Mouse (Mus musculus) CH12.LX (cell line): ENCODE data around the gene Znrf4. TPM values are rescaled to one million over a fixed set of nuclear protein-coding genes. Genes with fewer than 3 reads are reported as not detected.
A peak's percentile ranks its signal among the peaks of the same experiment; 100 is the strongest.

Experiments
- DNase-seq: peaks from one replicate; pipeline ENCODE4 v3.0.0-alpha.2; 2013; ENCODE audit errors: extremely low read depth
- H3K27ac ChIP-seq: 2 replicates; pipeline ENCODE4 v1.5.1; 2012; ENCODE audit warnings: low read depth, mild to moderate bottlenecking, control low read depth, moderate library complexity; ENCODE audit not compliant: insufficient read depth
- H3K27me3 ChIP-seq: replicated peaks from 2 replicates; pipeline ENCODE3; 2012; ENCODE audit warnings: inconsistent platforms
- H3K36me3 ChIP-seq, 2 experiments: replicated peaks in 1 of 2; 2 replicates each; pipeline versions ENCODE3 to v1.6.1; 2012; ENCODE audit warnings: inconsistent platforms in 1 of 2, low read length in 1 of 2, mild to moderate bottlenecking in 1 of 2, mixed read lengths in 1 of 2, moderate library complexity in 1 of 2; ENCODE audit not compliant: control insufficient read depth in 1 of 2, insufficient read depth in 1 of 2
- H3K4me1 ChIP-seq, 2 experiments: 2 replicates each; pipeline ENCODE4 v1.6.1; 2012; ENCODE audit warnings: inconsistent platforms in 1 of 2, moderate library complexity in 1 of 2; ENCODE audit not compliant: insufficient read depth in 2 of 2, control insufficient read depth in 1 of 2
- H3K4me2 ChIP-seq: 2 replicates; pipeline ENCODE4 v1.6.1; 2012; ENCODE audit warnings: low read depth, mild to moderate bottlenecking, control low read depth; ENCODE audit not compliant: poor library complexity, insufficient read depth, severe bottlenecking
- H3K4me3 ChIP-seq, 3 experiments: fragments of 150-350 bp in 1 of 3; sonication (generic) in 1 of 3; replicated peaks in 1 of 3; 2 replicates each; pipeline versions ENCODE3 to v1.5.1; 2011 to 2012; ENCODE audit warnings: low read depth in 2 of 3, low read length in 2 of 3, mild to moderate bottlenecking in 2 of 3, moderate library complexity in 2 of 3, control low read depth in 1 of 3, improper control_type of control experiment in 1 of 3, inconsistent platforms in 1 of 3, mixed read lengths in 1 of 3; ENCODE audit not compliant: poor library complexity in 1 of 3
- H3K79me2 ChIP-seq: replicated peaks from 2 replicates; pipeline ENCODE4 v1.6.1; 2012; ENCODE audit warnings: mild to moderate bottlenecking, moderate library complexity; ENCODE audit not compliant: control insufficient read depth, poor library complexity, insufficient read depth, severe bottlenecking; ENCODE audit errors: extremely low read depth
- H3K9ac ChIP-seq: 2 replicates; pipeline ENCODE4 v1.6.1; 2012; ENCODE audit warnings: low read depth, mild to moderate bottlenecking, control low read depth, moderate library complexity; ENCODE audit not compliant: insufficient read depth
- H3K9me3 ChIP-seq: replicated peaks from 2 replicates; pipeline ENCODE3; 2012; ENCODE audit warnings: low read length, inconsistent platforms, mixed read lengths
- BHLHE40 ChIP-seq: IDR thresholded peaks from 2 replicates; pipeline ENCODE4 v1.6.1; 2011; ENCODE audit warnings: mild to moderate bottlenecking, low read depth, low read length, improper control_type of control experiment
- CTCF ChIP-seq, 2 experiments: IDR thresholded peaks in 1 of 2; conservative IDR thresholded peaks in 1 of 2; 2 replicates each; pipeline ENCODE4 v1.5.1; 2011 to 2012; ENCODE audit warnings: low read depth in 2 of 2, low read length in 2 of 2, improper control_type of control experiment in 1 of 2, inconsistent platforms in 1 of 2, mild to moderate bottlenecking in 1 of 2, moderate library complexity in 1 of 2
- EP300 ChIP-seq: IDR thresholded peaks from 2 replicates; pipeline ENCODE4 v1.6.1; 2011; ENCODE audit warnings: low read length, improper control_type of control experiment
- ETS1 ChIP-seq: conservative IDR thresholded peaks from 2 replicates; pipeline ENCODE4 v1.6.1; 2012; ENCODE audit warnings: low read depth, mild to moderate bottlenecking, inconsistent platforms, low read length, improper control_type of control experiment, moderate library complexity
- GABPA ChIP-seq: IDR thresholded peaks from 2 replicates; pipeline ENCODE4 v1.6.1; 2012; ENCODE audit warnings: low read depth, low read length, improper control_type of control experiment, inconsistent platforms; ENCODE audit not compliant: insufficient replicate concordance
- HCFC1 ChIP-seq: IDR thresholded peaks from 2 replicates; pipeline ENCODE4 v1.6.1; 2012; ENCODE audit warnings: low read depth, mild to moderate bottlenecking, inconsistent platforms, low read length, improper control_type of control experiment
- KAT2A ChIP-seq: IDR thresholded peaks from 2 replicates; pipeline ENCODE4 v1.6.1; 2012; ENCODE audit warnings: low read length, improper control_type of control experiment, inconsistent platforms; ENCODE audit not compliant: insufficient replicate concordance
- MAX ChIP-seq: IDR thresholded peaks from 2 replicates; pipeline ENCODE4 v1.6.1; 2011; ENCODE audit warnings: low read length, improper control_type of control experiment
- MEF2A ChIP-seq: IDR thresholded peaks from 2 replicates; pipeline ENCODE4 v1.6.1; 2014; ENCODE audit warnings: low read depth, mild to moderate bottlenecking, inconsistent platforms, low read length, improper control_type of control experiment, borderline replicate concordance
- MYC ChIP-seq: IDR thresholded peaks from 2 replicates; pipeline ENCODE4 v1.6.1; 2011; ENCODE audit warnings: low read depth, mild to moderate bottlenecking, improper control_type of control experiment, low read length
- NRF1 ChIP-seq: IDR thresholded peaks from 2 replicates; pipeline ENCODE4 v1.6.1; 2014; ENCODE audit warnings: low read depth, mild to moderate bottlenecking, inconsistent platforms, low read length, improper control_type of control experiment, moderate library complexity
- PAX5 ChIP-seq: IDR thresholded peaks from 2 replicates; pipeline ENCODE4 v1.6.1; 2012; ENCODE audit warnings: low read length, inconsistent platforms, mixed read lengths
- POLR2A ChIP-seq: IDR thresholded peaks from 2 replicates; pipeline ENCODE4 v1.6.1; 2011; ENCODE audit warnings: low read depth, mild to moderate bottlenecking, improper control_type of control experiment, low read length
- POLR2AphosphoS2 ChIP-seq: IDR thresholded peaks from 2 replicates; pipeline ENCODE4 v1.6.1; 2011; ENCODE audit warnings: low read depth, low read length, improper control_type of control experiment
- RAD21 ChIP-seq: IDR thresholded peaks from 2 replicates; pipeline ENCODE4 v1.6.1; 2011; ENCODE audit warnings: low read depth, mild to moderate bottlenecking, low read length, improper control_type of control experiment, moderate library complexity
- SMC3 ChIP-seq: IDR thresholded peaks from 2 replicates; pipeline ENCODE4 v1.6.1; 2011; ENCODE audit warnings: low read depth, low read length, improper control_type of control experiment
- ZC3H11A ChIP-seq: IDR thresholded peaks from 2 replicates; pipeline ENCODE4 v1.6.1; 2012; ENCODE audit warnings: low read depth, mild to moderate bottlenecking, inconsistent platforms, low read length, improper control_type of control experiment
- ZKSCAN1 ChIP-seq: IDR thresholded peaks from 2 replicates; pipeline ENCODE4 v1.6.1; 2012; ENCODE audit warnings: low read depth, inconsistent platforms, low read length, improper control_type of control experiment, borderline replicate concordance
- ZMIZ1 ChIP-seq: IDR thresholded peaks from 2 replicates; pipeline ENCODE4 v1.6.1; 2012; ENCODE audit warnings: low read depth, mild to moderate bottlenecking, inconsistent platforms, low read length, improper control_type of control experiment
- dilution Hi-C: fragments of 300-500 bp; cut with MboI; formaldehyde crosslinking; loops from 2 replicates; pipeline ENCODE4 v1.14.3; 2020; ENCODE audit warnings: low sequenced_read_pairs; ENCODE audit not compliant: extremely low pct_unique_long_range_greater_than_20kb, extremely low pct_ligation_motif_present
- in situ Hi-C: fragments of 300-500 bp; cut with MboI; formaldehyde crosslinking; loops from 3 replicates; pipeline ENCODE4 v1.14.3; 2019; ENCODE audit warnings: low sequenced_read_pairs, low pct_ligation_motif_present, low pct_unique_long_range_greater_than_20kb, mixed read lengths
- polyA plus RNA-seq: library from polyadenylated mRNA; unstranded; fragments of >175 nt; gene quantifications from 2 replicates; pipeline ENCODE4 v1.2.1, GENCODE M21; 2012; ENCODE audit warnings: low read depth; ENCODE audit not compliant: insufficient read length
- total RNA-seq, 2 experiments: library from RNA; depleted of rRNA; stranded (reverse); fragments of 300-350 nt in 1 of 2; fragments of >200 nt in 1 of 2; gene quantifications; 2 replicates each; pipeline ENCODE4 v1.2.3; 2012 to 2014

Znrf4 gene
- total and polyA plus RNA-seq, 3 experiments = not detected

DNA sequence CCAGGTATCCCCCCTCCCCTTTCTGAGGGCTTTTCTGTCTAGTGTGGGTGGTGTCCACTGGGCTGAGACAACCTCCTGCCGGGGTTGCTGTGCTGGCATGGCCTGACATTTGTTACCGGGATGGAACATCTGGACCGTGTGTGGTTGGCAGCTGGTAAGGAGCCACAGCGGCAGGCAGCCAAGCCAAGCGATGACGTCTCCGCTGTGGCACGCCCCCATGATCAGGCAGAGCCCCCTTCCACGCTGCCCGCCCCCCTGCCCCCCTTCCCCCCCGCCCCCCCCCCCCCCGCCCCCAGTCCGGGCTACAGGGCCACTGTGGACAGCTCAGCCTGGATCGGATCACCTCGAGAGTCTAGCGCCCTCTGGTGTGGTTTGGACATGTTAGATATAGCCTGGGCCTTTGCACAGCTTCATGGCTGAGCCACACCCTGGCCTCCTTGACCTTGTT is 24.8 kb downstream of the Znrf4 start:
- Histone ChIP-seq H3K79me2 (no peaks in the 10 kb centered on the region), H3K36me3 (no peaks in the 10 kb centered on the region), H3K4me2 (no peak overlapping the region), H3K4me3 (no peak overlapping the region), H3K9ac (no peak overlapping the region)
- no peak for TF ChIP-seq KAT2A
- TF ChIP-seq SMC3 = peak; percentile 24
- peak in 1 of 2 experiments; percentile 42; a peak in 2 of 4 replicates for TF ChIP-seq CTCF (conservative IDR thresholded peaks at IDR 0.05 in 1 of 2, IDR thresholded peaks at IDR 0.05 in 1 of 2; ENCODE audit: low read depth in 2 of 2, low read length in 2 of 2)
- TF ChIP-seq RAD21 = peak; percentile 10
- TF ChIP-seq, all 38 proteins: peak for 3
- no peaks in the 10 kb centered on the region; a peak in 1 of 4 replicates for H3K4me1 ChIP-seq
- dilution Hi-C loops (no loop called here), in situ Hi-C loops (no loop called here)
- H3K27ac ChIP-seq = no peak overlapping the region
- peaks cover 49% of the 10 kb centered on the region for H3K27me3 ChIP-seq
- DNase-seq = no peak
- peaks cover 19% of the 10 kb centered on the region for H3K9me3 ChIP-seq

DNA sequence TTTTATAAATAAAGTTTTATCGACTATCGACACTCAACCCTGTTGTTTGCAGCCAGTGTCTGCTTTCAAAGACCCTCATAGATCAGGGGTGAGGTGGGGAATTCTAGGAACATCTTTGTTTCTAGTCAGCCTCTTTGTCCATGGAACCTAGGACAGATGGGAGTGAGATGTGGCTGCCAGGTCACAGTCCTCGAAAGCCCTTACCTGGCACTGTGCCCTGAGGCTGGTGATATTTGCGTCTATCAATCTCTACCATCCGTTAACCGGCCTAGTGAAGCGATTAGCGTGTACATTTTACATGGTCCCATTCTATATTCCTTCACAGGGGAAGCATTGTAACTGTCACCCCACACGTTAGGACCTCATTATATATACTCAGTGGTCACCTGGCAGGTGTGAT is 26.3 kb downstream of the Znrf4 start:
- no peak overlapping the region for H3K4me2 ChIP-seq
- no peak for DNase-seq
- peaks cover 4 to 6% of the 10 kb centered on the region in 2 experiments; a peak in 2 of 4 replicates for H3K4me1 ChIP-seq
- H3K36me3 ChIP-seq = no peaks in the 10 kb centered on the region
- in situ Hi-C loops = no loop called here
- peaks cover 10% of the 10 kb centered on the region for H3K9me3 ChIP-seq
- no peak overlapping the region for H3K9ac ChIP-seq
- H3K27me3 ChIP-seq = peaks cover 51% of the 10 kb centered on the region
- TF ChIP-seq POLR2AphosphoS2 = no peak
- no peak for TF ChIP-seq PAX5
- no peak for TF ChIP-seq ZKSCAN1
- TF ChIP-seq MEF2A = no peak
- TF ChIP-seq NRF1 = no peak
- TF ChIP-seq MYC = no peak
- TF ChIP-seq ZMIZ1 = no peak
- TF ChIP-seq ETS1 = no peak
- TF ChIP-seq BHLHE40 = no peak
- no peak for TF ChIP-seq GABPA
- TF ChIP-seq, all 38 proteins: peak for 0
- Histone ChIP-seq H3K79me2 (no peaks in the 10 kb centered on the region), H3K27ac (no peak overlapping the region), H3K4me3 (no peak overlapping the region)
- dilution Hi-C loops = no loop called here

DNA sequence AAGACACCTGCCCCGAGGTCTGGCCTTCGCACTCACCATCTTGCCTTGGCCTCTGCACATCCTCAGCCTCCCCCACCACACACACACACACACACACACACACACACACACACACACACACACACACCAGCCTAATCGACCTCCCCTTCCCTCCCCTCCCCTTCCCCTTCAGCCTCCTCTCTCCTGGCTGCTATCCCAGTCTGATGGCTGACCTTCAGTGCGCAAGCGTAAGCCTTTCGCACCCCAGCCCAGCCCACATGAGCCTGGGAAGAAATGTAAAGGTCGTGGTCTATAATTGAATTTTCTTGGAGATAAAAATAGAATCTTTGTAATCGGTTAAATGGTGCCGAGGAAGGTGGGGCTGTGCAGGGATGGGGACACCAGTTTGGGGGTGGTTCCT is 27.1 kb downstream of the Znrf4 start:
- Histone ChIP-seq H3K27ac (no peak overlapping the region), H3K9me3 (peaks cover 5% of the 10 kb centered on the region), H3K9ac (no peak overlapping the region), H3K27me3 (peaks cover 49% of the 10 kb centered on the region), H3K36me3 (no peaks in the 10 kb centered on the region), H3K4me3 (no peak overlapping the region), H3K4me2 (no peak overlapping the region), H3K4me1 (peaks cover 4 to 6% of the 10 kb centered on the region in 2 experiments; a peak in 2 of 4 replicates), H3K79me2 (no peaks in the 10 kb centered on the region)
- no peak for DNase-seq
- dilution Hi-C loops = no loop called here
- in situ Hi-C loops = no loop called here
- TF ChIP-seq NRF1 (no peak), ZC3H11A (no peak), ZKSCAN1 (no peak), SMC3 (no peak), RAD21 (no peak), KAT2A (no peak), MYC (no peak), POLR2A (no peak), MAX (no peak), GABPA (no peak), MEF2A (no peak), HCFC1 (no peak), ZMIZ1 (no peak), EP300 (no peak)
